20 mouse cellular contexts compared by ENCODE assay signal in the genomic region with DNA sequence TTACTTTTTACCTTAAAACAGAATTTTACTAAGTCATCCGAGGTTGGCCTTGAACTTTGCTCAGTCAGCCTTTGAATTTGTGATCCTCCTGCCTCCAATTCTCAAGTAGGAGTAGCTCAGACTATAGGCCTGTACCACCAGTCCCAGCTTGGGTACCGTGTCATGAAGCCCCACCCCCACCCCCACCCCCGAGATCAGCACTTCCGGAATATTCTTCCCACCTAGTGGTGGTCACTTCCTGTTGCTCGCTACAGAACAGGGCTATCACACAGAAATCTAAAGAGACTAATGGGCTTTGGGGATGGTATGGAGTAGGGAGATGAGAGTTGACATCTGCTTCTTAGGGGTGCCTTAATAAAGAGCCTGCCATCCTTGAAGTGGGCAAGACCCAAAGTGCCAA.
DNase-seq lines count a peak whose midpoint lies in the region; ATAC-seq and TF ChIP-seq lines count a peak whose summit lies in the region.
"Had no signal": no experiment of that assay in that cellular context is flagged by ENCODE, and none has a peak within 500 bp of the region (broad histone marks: within the 10 kb centered on the region; RNA-seq: fewer than 3 reads in every experiment).

No protein-coding gene starts in this region.

- no peak overlapping the region for H3K4me3 ChIP-seq in cerebellum, adult 2 months (replicated peaks; ENCODE audit: insufficient read depth, low read depth, low read length)
- no peak overlapping the region for H3K4me3 ChIP-seq in midbrain, postnatal 0 days (ENCODE audit: low read depth, low read length)
- H3K4me3 ChIP-seq in midbrain, embryonic 16.5 days (ENCODE audit: low read depth, low read length): no peak overlapping the region
- no peak overlapping the region for H3K4me3 ChIP-seq in stomach, postnatal 0 days (ENCODE audit: low read depth, low read length)
- no peak overlapping the region for H3K4me3 ChIP-seq in midbrain, embryonic 15.5 days
- H3K4me3 ChIP-seq: forebrain, embryonic 15.5 days; heart, embryonic 13.5 days; lung, embryonic 15.5 days; neural tube, embryonic 12.5 days; stomach, embryonic 15.5 days had no signal

- H3K9ac ChIP-seq in midbrain, postnatal 0 days (replicated peaks; ENCODE audit: low read length, poor library complexity, severe bottlenecking): no peak overlapping the region
- no peak overlapping the region for H3K9ac ChIP-seq in midbrain, embryonic 16.5 days (ENCODE audit: low read depth, low read length)
- no peak overlapping the region for H3K9ac ChIP-seq in stomach, postnatal 0 days (ENCODE audit: low read length)
- H3K9ac ChIP-seq in midbrain, embryonic 15.5 days: no peak overlapping the region
- H3K9ac ChIP-seq: forebrain, embryonic 15.5 days; heart, embryonic 13.5 days; lung, embryonic 15.5 days; neural tube, embryonic 12.5 days; stomach, embryonic 15.5 days had no signal

- ATAC-seq in midbrain, postnatal 0 days (ENCODE audit: low FRiP score): 0 out of 2 replicates have a peak, but pooled peaks have one; percentile 6
- ATAC-seq in midbrain, embryonic 16.5 days: no peak
- ATAC-seq in stomach, postnatal 0 days (ENCODE audit: low FRiP score, low TSS enrichment): 0 out of 2 replicates have a peak, but pooled peaks have one; percentile 17
- no peak for ATAC-seq in midbrain, embryonic 15.5 days (replicated peaks)
- ATAC-seq: activated CD4-positive, CD25-positive, alpha-beta regulatory T cell, adult 4 months; forebrain, embryonic 15.5 days; inflammation-experienced regulatory T-cells, adult 6 months had no signal

- no peak for TF ChIP-seq CTCF in cerebellum, adult 2 months (IDR thresholded peaks at IDR 0.05; ENCODE audit: borderline replicate concordance, insufficient read depth, low read depth, low read length)
- no peak for TF ChIP-seq CTCF in midbrain, postnatal 0 days (IDR thresholded peaks at IDR 0.05)
- TF ChIP-seq CTCF in stomach, postnatal 0 days (IDR thresholded peaks at IDR 0.05; ENCODE audit: low read depth): no peak

- no peak for TF ChIP-seq POLR2A in cerebellum, adult 2 months (IDR thresholded peaks at IDR 0.05; ENCODE audit: borderline replicate concordance, insufficient read depth, low read length)

- no peaks in the 10 kb centered on the region for H3K9me3 ChIP-seq in midbrain, postnatal 0 days (ENCODE audit: low read length)
- no peaks in the 10 kb centered on the region for H3K9me3 ChIP-seq in midbrain, embryonic 16.5 days (replicated peaks; ENCODE audit: control insufficient read depth, low read length, poor library complexity, severe bottlenecking)
- H3K9me3 ChIP-seq in stomach, postnatal 0 days (ENCODE audit: control insufficient read depth, low read length): no peaks in the 10 kb centered on the region
- H3K9me3 ChIP-seq in midbrain, embryonic 15.5 days: no peaks in the 10 kb centered on the region
- H3K9me3 ChIP-seq: forebrain, embryonic 15.5 days; heart, embryonic 13.5 days; lung, embryonic 15.5 days; neural tube, embryonic 12.5 days; stomach, embryonic 15.5 days had no signal

- H3K4me2 ChIP-seq in midbrain, postnatal 0 days (ENCODE audit: low read depth, low read length, poor library complexity, severe bottlenecking): no peak overlapping the region
- no peak overlapping the region for H3K4me2 ChIP-seq in midbrain, embryonic 16.5 days (ENCODE audit: low read length)
- H3K4me2 ChIP-seq in stomach, postnatal 0 days (replicated peaks; ENCODE audit: low read depth): no peak overlapping the region
- no peak overlapping the region for H3K4me2 ChIP-seq in midbrain, embryonic 15.5 days
- H3K4me2 ChIP-seq: forebrain, embryonic 15.5 days; heart, embryonic 13.5 days; lung, embryonic 15.5 days; neural tube, embryonic 12.5 days; stomach, embryonic 15.5 days had no signal

- no peaks in the 10 kb centered on the region for H3K27me3 ChIP-seq in cerebellum, adult 2 months (ENCODE audit: control insufficient read depth, insufficient read depth, low read length)
- H3K27me3 ChIP-seq in midbrain, postnatal 0 days (ENCODE audit: insufficient read depth, low read length): no peaks in the 10 kb centered on the region
- no peaks in the 10 kb centered on the region for H3K27me3 ChIP-seq in midbrain, embryonic 16.5 days (ENCODE audit: control insufficient read depth, insufficient read depth, low read depth, low read length)
- H3K27me3 ChIP-seq in stomach, postnatal 0 days (ENCODE audit: control insufficient read depth, insufficient read depth, low read length): no peaks in the 10 kb centered on the region
- H3K27me3 ChIP-seq in midbrain, embryonic 15.5 days (replicated peaks): no peaks in the 10 kb centered on the region
- H3K27me3 ChIP-seq: forebrain, embryonic 15.5 days; heart, embryonic 13.5 days; lung, embryonic 15.5 days; neural tube, embryonic 12.5 days; stomach, embryonic 15.5 days had no signal

- TF ChIP-seq EP300 in stomach, postnatal 0 days (optimal IDR thresholded peaks at IDR 0.05): no peak

- DNase-seq in cerebellum, adult 2 months: no peak
- DNase-seq in cerebellum, postnatal 36 days: no peak
- no peak for DNase-seq in midbrain, postnatal 0 days (ENCODE audit: low spot score)
- DNase-seq in WW6 (ENCODE audit: low read depth, low spot score): peak; percentile 38
- DNase-seq in stomach, postnatal 0 days (ENCODE audit: low spot score): no peak
- DNase-seq in cerebellum, adult 8-10 months: no peak
- DNase-seq: cerebellum, postnatal 25 days; kidney, adult 9 months; midbrain, embryonic 14.5 days; spleen, adult 18-20 months; thymus, postnatal 36 days had no signal

- H3K36me3 ChIP-seq in midbrain, postnatal 0 days (ENCODE audit: insufficient read depth, low read length): no peaks in the 10 kb centered on the region
- no peaks in the 10 kb centered on the region for H3K36me3 ChIP-seq in midbrain, embryonic 16.5 days (ENCODE audit: control insufficient read depth, insufficient read depth, low read length)
- H3K36me3 ChIP-seq in stomach, postnatal 0 days (ENCODE audit: control insufficient read depth, insufficient read depth, low read length): no peaks in the 10 kb centered on the region
- H3K36me3 ChIP-seq in midbrain, embryonic 15.5 days (replicated peaks): no peaks in the 10 kb centered on the region
- H3K36me3 ChIP-seq: forebrain, embryonic 15.5 days; heart, embryonic 13.5 days; lung, embryonic 15.5 days; neural tube, embryonic 12.5 days; stomach, embryonic 15.5 days had no signal

- peaks cover 62% of the 10 kb centered on the region for H3K4me1 ChIP-seq in cerebellum, adult 2 months (ENCODE audit: control insufficient read depth, insufficient read depth, low read length)
- H3K4me1 ChIP-seq in midbrain, postnatal 0 days (ENCODE audit: insufficient read depth, low read length): no peaks in the 10 kb centered on the region
- H3K4me1 ChIP-seq in midbrain, embryonic 16.5 days (ENCODE audit: control insufficient read depth, insufficient read depth, low read length): no peaks in the 10 kb centered on the region; the same call in 1 of the 2 replicates
- no peaks in the 10 kb centered on the region for H3K4me1 ChIP-seq in stomach, postnatal 0 days (replicated peaks; ENCODE audit: control insufficient read depth, insufficient read depth)
- H3K4me1 ChIP-seq in midbrain, embryonic 15.5 days: no peaks in the 10 kb centered on the region
- H3K4me1 ChIP-seq: forebrain, embryonic 15.5 days; lung, embryonic 15.5 days had no signal

- 67% methylated on average over 5 of the region's 5 CpGs for WGBS in cerebellum, adult 2 months
- 84% methylated on average over 5 of the region's 5 CpGs for WGBS in midbrain, postnatal 0 days
- WGBS in midbrain, embryonic 16.5 days: 82% methylated on average over 5 of the region's 5 CpGs
- 60% methylated on average over 5 of the region's 5 CpGs for WGBS in stomach, postnatal 0 days
- 83% methylated on average over 5 of the region's 5 CpGs for WGBS in midbrain, embryonic 15.5 days

- 0 out of 2 replicates have a peak overlapping the region, but pooled peaks have one; percentile 34 for H3K27ac ChIP-seq in cerebellum, adult 2 months (ENCODE audit: insufficient read depth, low read length)
- no peak overlapping the region for H3K27ac ChIP-seq in midbrain, postnatal 0 days (ENCODE audit: low read depth, low read length)
- no peak overlapping the region for H3K27ac ChIP-seq in midbrain, embryonic 16.5 days (ENCODE audit: low read length)
- no peak overlapping the region for H3K27ac ChIP-seq in stomach, postnatal 0 days (replicated peaks)
- H3K27ac ChIP-seq in midbrain, embryonic 15.5 days: no peak overlapping the region
- H3K27ac ChIP-seq: forebrain, embryonic 15.5 days; heart, embryonic 13.5 days; lung, embryonic 15.5 days; neural tube, embryonic 12.5 days; stomach, embryonic 15.5 days had no signal

Comparison
In these comparisons a context has a peak if more than half of its experiments do, and no peak if none do; other contexts are left out.
1. ATAC-seq: peak in midbrain, postnatal 0 days (single experiment) and stomach, postnatal 0 days (single experiment); none in midbrain, embryonic 16.5 days (single experiment) and midbrain, embryonic 15.5 days (single experiment).